Mouse (Mus musculus) kidney, embryonic 16.5 days (tissue): ENCODE results near the gene Rai1. TPM values are rescaled to one million over a fixed set of nuclear protein-coding genes. Genes with fewer than 3 reads are reported as not detected.
A peak's percentile ranks its signal among the peaks of the same experiment; 100 is the strongest.

Experiments
- ATAC-seq: fragments of 200-750 bp; cut with Nextera tagmentation; 2 replicates; pipeline ENCODE4 v1.8.0; 2017; ENCODE audit warnings: moderate TSS enrichment; ENCODE audit not compliant: low FRiP score, low TSS enrichment
- H3K27ac ChIP-seq: fragments of 300-500 bp; sonication (generic); 2 replicates; pipeline ENCODE4 v1.5.1; 2014; ENCODE audit warnings: low read length
- H3K27me3 ChIP-seq: fragments of 300-500 bp; sonication (generic); 2 replicates; pipeline ENCODE4 v1.6.1; 2014; ENCODE audit warnings: low read length, control low read depth, mixed read lengths; ENCODE audit not compliant: insufficient read depth
- H3K36me3 ChIP-seq: fragments of 300-500 bp; sonication (generic); 2 replicates; pipeline ENCODE4 v1.6.1; 2014; ENCODE audit warnings: low read length, control low read depth, mixed read lengths; ENCODE audit not compliant: insufficient read depth
- H3K4me1 ChIP-seq: fragments of 300-500 bp; sonication (generic); 2 replicates; pipeline ENCODE4 v1.6.1; 2014; ENCODE audit warnings: low read length, control low read depth, mixed read lengths; ENCODE audit not compliant: insufficient read depth
- H3K4me2 ChIP-seq: fragments of 300-500 bp; sonication (generic); replicated peaks from 2 replicates; pipeline ENCODE4 v1.6.1; 2014; ENCODE audit warnings: low read depth, low read length
- H3K4me3 ChIP-seq: fragments of 300-500 bp; sonication (generic); 2 replicates; pipeline ENCODE4 v1.5.1; 2014; ENCODE audit warnings: mild to moderate bottlenecking, low read length
- H3K9ac ChIP-seq: fragments of 300-500 bp; sonication (generic); replicated peaks from 2 replicates; pipeline ENCODE4 v1.6.1; 2014; ENCODE audit warnings: low read length
- H3K9me3 ChIP-seq: fragments of 300-500 bp; sonication (generic); 2 replicates; pipeline ENCODE4 v1.6.1; 2016; ENCODE audit warnings: low read length, control low read depth
- WGBS: fragments of 180-500 bp; shearing (Covaris S2); extraction: QIAGEN DNeasy Blood & Tissue Kit; methylation state at CpG from one replicate; pipeline ENCODE4 v1.1.7; 2014; 5-methylcytosine and 5-hydroxymethylcytosine counted together
- polyA plus RNA-seq: library from polyadenylated mRNA; unstranded; fragments of >200 nt; fragmentation: Nextera tagmentation; extraction: Ambion mirVana; gene quantifications from 2 replicates; pipeline ENCODE4 v1.2.1, GENCODE M21; 2015

Gene Rai1
- polyA plus RNA-seq, 1 experiment from 2014 or later = 21.5 TPM

DNA sequence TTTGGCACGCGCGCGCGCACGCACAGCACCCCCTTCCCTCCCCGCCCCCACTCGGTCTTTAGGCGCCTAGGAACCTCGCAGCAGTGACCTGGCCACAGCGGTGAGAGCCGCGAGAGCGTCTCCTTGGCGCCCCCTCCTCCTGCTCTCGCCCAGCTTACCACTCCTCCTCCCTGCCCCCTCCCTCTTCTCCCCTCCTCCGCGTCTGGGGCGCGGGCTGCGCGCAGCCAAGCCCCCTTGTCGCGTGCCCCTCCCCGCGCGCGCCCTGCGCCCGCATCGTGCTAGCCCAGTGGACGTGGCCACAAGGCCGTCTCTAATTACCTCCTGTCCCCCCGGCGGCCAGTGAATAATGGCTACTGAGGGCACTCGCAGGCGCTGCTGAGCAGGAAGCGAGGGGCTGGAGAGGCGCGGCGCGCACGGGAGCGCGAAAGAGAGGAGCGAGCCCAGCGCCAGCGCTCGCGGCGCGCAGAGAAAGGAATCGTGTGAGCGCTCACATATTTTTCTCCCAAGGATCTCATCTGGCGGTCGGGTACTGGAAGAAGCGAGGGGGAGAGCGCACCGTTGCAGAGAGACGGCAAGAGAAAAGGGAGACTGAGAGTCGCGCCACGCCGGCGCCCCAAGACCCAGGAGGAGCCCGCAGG, 35.0 kb downstream of the Rai1 start:
- no peaks in the 10 kb centered on the region for H3K27me3 ChIP-seq
- H3K9ac ChIP-seq = peak overlapping the region; percentile 74
- H3K4me2 ChIP-seq = peak overlapping the region; percentile 90
- peak; percentile 77 for ATAC-seq
- peak overlapping the region; percentile 63 for H3K27ac ChIP-seq
- peaks cover 36% of the 10 kb centered on the region for H3K4me1 ChIP-seq
- H3K4me3 ChIP-seq = peak overlapping the region; percentile 61
- WGBS = under 1% methylated on average over 49 of the region's 66 CpGs
- H3K36me3 ChIP-seq = 0 out of 2 replicates have a peak, but pooled peaks cover 4% of the 10 kb centered on the region
- H3K9me3 ChIP-seq = no peaks in the 10 kb centered on the region

DNA sequence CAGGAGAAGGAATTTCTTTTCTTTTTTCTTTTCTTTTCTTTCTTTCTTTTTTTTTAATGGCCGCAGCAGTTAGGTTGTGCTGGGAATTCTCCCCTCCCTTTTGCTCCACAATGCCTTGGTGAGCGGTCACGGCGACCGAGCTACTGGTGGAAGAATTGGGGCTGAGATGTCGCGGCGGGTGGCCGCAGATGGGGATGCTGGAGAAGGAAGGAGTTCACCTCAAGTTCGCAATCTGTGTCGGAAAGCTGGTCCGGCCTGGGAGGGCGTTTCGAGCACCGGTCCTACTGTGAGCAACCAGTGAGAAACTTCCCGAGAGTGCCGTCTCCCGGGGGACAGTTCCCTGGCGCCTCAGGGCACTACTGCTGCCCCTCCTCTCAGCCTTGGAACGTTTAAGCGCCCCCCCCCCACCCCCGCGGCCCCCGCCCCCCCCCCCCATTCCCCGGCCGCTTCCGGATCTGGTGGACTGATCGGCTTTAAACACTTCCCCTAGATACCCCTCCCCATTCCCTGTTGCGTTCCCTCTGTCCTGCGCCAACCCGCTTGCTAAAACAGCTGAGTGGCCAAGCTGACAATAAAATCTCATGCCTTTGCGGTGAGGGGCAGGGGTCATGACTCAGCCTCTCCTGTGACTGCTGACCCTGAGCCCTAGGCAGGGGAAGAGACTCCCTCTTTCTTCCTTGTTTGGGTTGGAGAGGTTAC, 35.9 kb downstream of the Rai1 start:
- Histone ChIP-seq H3K27me3 (no peaks in the 10 kb centered on the region), H3K4me3 (peak overlapping the region; percentile 61), H3K4me1 (peaks cover 36% of the 10 kb centered on the region), H3K36me3 (peaks cover 8% of the 10 kb centered on the region; the same call in 1 of the 2 replicates), H3K27ac (no peak overlapping the region; the same call in 1 of the 2 replicates), H3K9ac (peak overlapping the region; percentile 74), H3K9me3 (no peaks in the 10 kb centered on the region), H3K4me2 (peak overlapping the region; percentile 90)
- ATAC-seq = no peak; the same call in 1 of the 2 replicates
- WGBS = 2% methylated on average over 25 of the region's 32 CpGs

DNA sequence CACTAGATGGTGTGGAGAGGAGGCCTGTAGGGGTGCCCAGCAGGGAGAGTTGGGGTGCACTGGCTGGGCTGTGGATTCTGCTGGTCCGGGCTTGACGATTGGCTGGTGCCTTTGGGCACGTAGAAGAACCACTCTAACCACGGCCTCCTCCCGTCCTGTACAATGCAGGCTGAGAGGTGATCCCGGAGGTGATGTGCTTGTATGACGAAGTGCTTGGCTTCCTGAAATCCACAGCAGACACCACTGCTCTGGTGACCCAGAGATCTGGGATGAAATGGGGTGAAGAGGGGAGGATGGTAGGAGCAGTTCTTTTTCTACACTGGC, 36.4 kb downstream of the Rai1 start:
- peaks cover 8% of the 10 kb centered on the region; the same call in 1 of the 2 replicates for H3K36me3 ChIP-seq
- no peak overlapping the region for H3K27ac ChIP-seq
- H3K4me2 ChIP-seq = peak overlapping the region; percentile 90
- H3K9me3 ChIP-seq = no peaks in the 10 kb centered on the region
- WGBS = 16% methylated on average over 7 of the region's 7 CpGs
- H3K4me3 ChIP-seq = peak overlapping the region; percentile 61
- peaks cover 36% of the 10 kb centered on the region for H3K4me1 ChIP-seq
- no peaks in the 10 kb centered on the region for H3K27me3 ChIP-seq
- peak overlapping the region; percentile 32 for H3K9ac ChIP-seq
- no peak for ATAC-seq

DNA sequence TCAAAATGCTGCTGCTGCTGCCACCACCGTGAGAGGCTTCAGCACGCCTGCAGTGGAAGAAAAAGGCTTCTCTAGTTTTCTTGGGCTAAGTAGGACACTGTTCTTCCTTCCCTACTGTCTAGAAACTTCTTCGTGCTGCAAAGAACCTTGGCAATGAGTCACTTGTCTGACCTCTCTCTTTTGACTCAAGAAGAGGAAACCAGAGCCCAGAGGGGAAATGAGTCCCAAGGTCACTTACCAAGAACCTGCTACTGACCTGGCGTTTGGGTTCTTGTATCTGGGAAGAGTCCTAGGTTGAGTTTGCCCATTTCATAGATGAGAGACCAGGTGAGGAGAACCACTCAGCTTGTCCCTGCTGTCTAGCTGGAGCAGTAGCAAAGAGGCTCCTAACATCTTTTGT, 38.3 kb downstream of the Rai1 start:
- Histone ChIP-seq H3K27ac (no peak overlapping the region), H3K4me2 (no peak overlapping the region), H3K4me1 (peaks cover 36% of the 10 kb centered on the region), H3K4me3 (no peak overlapping the region), H3K9me3 (no peaks in the 10 kb centered on the region), H3K27me3 (no peaks in the 10 kb centered on the region), H3K36me3 (peaks cover 11% of the 10 kb centered on the region; the same call in 1 of the 2 replicates), H3K9ac (no peak overlapping the region)
- no peak for ATAC-seq
- WGBS = 64% methylated on average over 4 of the region's 4 CpGs

DNA sequence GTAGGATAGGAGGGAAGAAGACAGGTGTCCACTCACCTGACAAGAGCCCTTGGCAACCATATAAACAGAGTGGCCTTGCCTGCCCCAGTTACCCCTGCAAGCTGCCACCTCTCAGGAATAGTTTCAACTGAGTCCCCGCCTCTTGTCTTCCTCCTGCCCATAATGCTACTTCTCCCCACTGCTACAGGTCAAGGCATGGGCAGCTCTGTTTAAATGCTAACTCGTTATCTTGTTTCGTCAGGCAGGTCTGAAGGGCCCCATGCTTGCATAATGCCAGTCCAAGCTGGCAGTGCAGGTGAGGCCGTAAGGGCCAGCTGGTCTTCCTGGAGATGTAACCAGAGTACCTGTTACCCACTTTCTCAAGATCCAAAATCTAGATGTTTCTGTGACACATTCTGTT, 41.4 kb downstream of the Rai1 start:
- Histone ChIP-seq H3K9me3 (no peaks in the 10 kb centered on the region), H3K9ac (no peak overlapping the region), H3K27me3 (no peaks in the 10 kb centered on the region), H3K4me3 (no peak overlapping the region), H3K4me2 (no peak overlapping the region), H3K27ac (no peak overlapping the region), H3K4me1 (peaks cover 20% of the 10 kb centered on the region), H3K36me3 (peaks cover 14% of the 10 kb centered on the region; the same call in 1 of the 2 replicates)
- no peak for ATAC-seq
- 87% methylated on average over 4 of the region's 4 CpGs for WGBS

DNA sequence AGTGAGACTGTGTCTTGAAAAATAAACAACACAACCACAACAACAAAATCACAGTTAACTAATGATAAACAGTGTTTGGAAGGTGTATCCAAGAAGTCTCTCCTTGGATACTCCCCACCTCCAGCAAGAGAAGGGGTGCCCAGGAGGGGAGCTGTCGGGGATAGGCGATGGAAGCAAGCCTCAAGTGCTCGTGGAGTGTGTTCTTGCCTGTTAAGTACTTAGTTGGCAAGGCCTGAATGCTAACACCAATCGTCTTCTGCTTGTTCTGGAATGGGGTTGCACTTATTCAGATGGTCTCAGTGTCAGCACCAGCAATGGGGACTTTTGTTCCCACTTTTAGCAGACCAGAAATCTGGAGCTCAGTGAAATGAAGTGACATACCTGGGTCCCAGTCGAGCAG, 43.8 kb downstream of the Rai1 start:
- Histone ChIP-seq H3K36me3 (peaks cover 14% of the 10 kb centered on the region; the same call in 1 of the 2 replicates), H3K9me3 (no peaks in the 10 kb centered on the region), H3K4me3 (no peak overlapping the region), H3K4me1 (no peaks in the 10 kb centered on the region), H3K27me3 (no peaks in the 10 kb centered on the region), H3K9ac (no peak overlapping the region), H3K27ac (no peak overlapping the region), H3K4me2 (no peak overlapping the region)
- WGBS = 79% methylated on average over 5 of the region's 5 CpGs
- ATAC-seq = no peak

DNA sequence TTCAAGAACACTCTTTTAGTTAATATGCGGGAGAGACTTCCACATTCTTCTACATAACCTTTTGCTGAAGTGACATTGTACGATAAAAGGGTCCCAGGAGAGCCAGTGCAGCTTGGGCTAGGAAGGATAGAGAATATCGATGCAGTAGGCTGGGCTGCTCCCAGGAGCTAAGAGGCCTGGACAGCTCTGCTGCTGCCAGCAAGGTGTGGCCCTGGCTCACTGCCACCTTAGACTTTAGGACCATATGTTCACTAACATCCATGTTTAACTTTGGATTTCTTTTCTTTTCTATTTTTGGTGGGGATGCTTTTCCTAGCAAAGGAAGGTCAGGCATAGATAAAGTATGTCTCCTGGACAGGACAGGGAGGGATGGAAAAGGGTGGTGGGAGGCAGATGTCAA, 44.3 kb downstream of the Rai1 start:
- Histone ChIP-seq H3K27me3 (no peaks in the 10 kb centered on the region), H3K4me1 (no peaks in the 10 kb centered on the region), H3K4me3 (no peak overlapping the region), H3K36me3 (peaks cover 13% of the 10 kb centered on the region; the same call in 1 of the 2 replicates), H3K27ac (no peak overlapping the region), H3K4me2 (no peak overlapping the region), H3K9me3 (no peaks in the 10 kb centered on the region), H3K9ac (no peak overlapping the region)
- no peak for ATAC-seq
- whole genome bisulfite sequencing = 78% methylated on average over 3 of the region's 3 CpGs

DNA sequence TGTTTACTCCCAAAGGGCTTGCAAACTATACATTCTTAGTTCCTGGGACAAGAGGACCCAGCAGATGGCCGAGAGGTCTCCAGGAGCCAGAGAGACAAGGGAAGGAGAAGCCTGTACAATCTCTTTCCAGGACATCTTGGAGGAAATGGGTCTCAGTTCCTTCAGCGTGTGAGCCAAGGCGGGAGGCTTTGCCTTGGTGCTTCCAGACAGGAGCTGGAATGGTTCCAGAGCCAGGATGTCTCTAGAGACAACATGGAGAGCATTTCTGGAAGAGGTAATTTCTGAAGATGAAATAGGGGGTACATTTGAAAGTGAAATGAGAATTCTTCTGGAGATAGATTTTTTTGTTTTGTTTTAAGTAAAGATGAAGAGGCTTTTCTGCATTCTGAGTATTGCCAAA, 45.9 kb downstream of the Rai1 start:
- no peak for ATAC-seq
- Histone ChIP-seq H3K36me3 (peaks cover 6% of the 10 kb centered on the region; the same call in 1 of the 2 replicates), H3K4me3 (no peak overlapping the region), H3K9me3 (no peaks in the 10 kb centered on the region), H3K4me2 (no peak overlapping the region), H3K4me1 (no peaks in the 10 kb centered on the region), H3K9ac (no peak overlapping the region), H3K27me3 (no peaks in the 10 kb centered on the region), H3K27ac (no peak overlapping the region)
- WGBS = 82% methylated on average over 3 of the region's 3 CpGs

DNA sequence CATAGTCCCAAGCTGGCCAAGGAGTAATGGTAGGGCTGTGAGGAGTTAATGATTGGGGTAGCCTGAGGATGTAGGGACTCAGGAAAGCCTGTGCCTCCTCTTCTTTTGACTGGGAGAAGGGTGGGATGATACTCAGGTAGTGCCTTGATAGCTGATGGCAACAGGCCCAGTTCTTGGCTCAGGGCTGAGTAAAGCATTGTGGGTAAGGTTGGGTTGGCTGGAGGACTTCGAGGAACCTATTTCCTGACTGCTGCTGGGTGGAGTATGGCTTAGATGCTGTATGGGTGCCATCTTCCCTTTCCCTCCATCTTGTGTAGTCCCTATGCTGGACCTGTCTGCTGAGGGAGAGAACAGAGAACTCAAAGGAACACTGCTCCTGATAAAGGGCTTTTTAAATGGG, 47.5 kb downstream of the Rai1 start:
- no peak for ATAC-seq
- Histone ChIP-seq H3K9me3 (no peaks in the 10 kb centered on the region), H3K4me2 (no peak overlapping the region), H3K4me1 (no peaks in the 10 kb centered on the region), H3K27ac (no peak overlapping the region), H3K9ac (no peak overlapping the region), H3K36me3 (peaks cover 6% of the 10 kb centered on the region), H3K27me3 (no peaks in the 10 kb centered on the region), H3K4me3 (no peak overlapping the region)
- WGBS = 74% methylated on average over 1 of the region's 1 CpGs

DNA sequence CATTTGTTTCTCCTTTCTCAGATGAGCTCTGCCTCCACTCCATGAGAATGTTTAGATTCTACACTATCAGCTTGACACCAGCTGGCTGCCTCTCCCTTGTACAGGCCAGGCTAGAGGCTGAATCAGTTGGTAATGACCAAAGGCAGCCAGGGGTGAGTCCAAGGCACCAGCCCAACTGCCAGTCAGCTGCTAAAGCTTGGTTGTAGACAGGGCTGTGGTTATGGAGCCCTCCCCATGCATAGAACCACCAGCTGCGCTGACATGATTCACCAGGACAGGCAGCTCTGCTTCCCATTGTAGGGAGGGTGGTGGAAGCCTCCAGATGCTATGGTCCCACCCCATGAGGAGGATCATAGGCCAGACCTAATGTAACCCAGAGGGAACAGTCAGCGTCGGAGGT, 49.1 kb downstream of the Rai1 start:
- 85% methylated on average over 3 of the region's 3 CpGs for WGBS
- peaks cover 3% of the 10 kb centered on the region for H3K36me3 ChIP-seq

More for the DNA sequence above, 49.1 kb downstream of the Rai1 start:
- H3K4me1 ChIP-seq = no peaks in the 10 kb centered on the region
- no peaks in the 10 kb centered on the region for H3K27me3 ChIP-seq
- H3K9ac ChIP-seq = no peak overlapping the region
- no peak for ATAC-seq
- H3K27ac ChIP-seq = no peak overlapping the region
- H3K9me3 ChIP-seq = no peaks in the 10 kb centered on the region
- no peak overlapping the region for H3K4me2 ChIP-seq
- H3K4me3 ChIP-seq = no peak overlapping the region
